Mouse (Mus musculus) skeletal muscle tissue, postnatal 0 days (tissue): ENCODE data around the gene Ap1m2. TPM values are rescaled to one million over a fixed set of nuclear protein-coding genes. Genes with fewer than 3 reads are reported as not detected.

Experiments used
- polyA plus RNA-seq: library from polyadenylated mRNA; unstranded; fragments of >200 nt; fragmentation: Nextera tagmentation; extraction: Ambion mirVana; gene quantifications from 2 replicates; pipeline ENCODE4 v1.2.1, GENCODE M21; 2015

Ap1m2 gene
- polyA plus RNA-seq = 0.83 TPM in 1 of 2 replicates, not detected in the other

DNA sequence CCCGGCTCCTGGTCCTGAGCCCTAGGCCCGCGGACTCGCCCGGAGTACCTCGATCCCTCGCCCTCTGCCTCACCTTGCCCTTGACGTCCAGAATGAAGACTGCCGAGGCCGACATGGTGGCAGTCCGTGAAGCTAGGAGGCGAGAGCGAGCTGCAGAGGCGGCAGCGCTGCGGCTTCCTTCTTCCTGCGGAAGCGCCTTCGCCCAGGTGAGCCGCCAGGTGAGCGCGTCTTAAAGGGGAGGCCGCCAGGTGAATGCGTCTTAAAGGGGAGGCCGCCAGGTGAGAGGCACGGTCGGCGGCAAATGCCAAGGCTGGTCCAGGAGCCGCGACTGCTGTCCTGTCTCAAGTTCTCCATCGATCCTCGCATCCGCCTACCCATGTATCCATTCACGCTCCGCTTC lies at the start of gene Ap1m2:
Gene Ap1m2, minus strand, starts transcription at position 204 of the 400 bp plus-strand sequence.

GRCm38 (mm10) chr9:21320619-21321512 lies 8.7 kb upstream of the Ap1m2 start, which contains the start of gene Slc44a2:
Gene Slc44a2 (plus strand): TSS chr9:21320698.

GRCm38 (mm10) chr9:21291022-21291787 lies 20.9 kb downstream of the Ap1m2 start, which contains the start of gene Cdkn2d:
Gene Cdkn2d (minus strand): TSS chr9:21291407.

GRCm38 (mm10) chr9:21287571-21288402 lies 24.4 kb downstream of the Ap1m2 start, which contains the start of gene Kri1:
Gene Kri1 (minus strand): TSS chr9:21287969.

DNA sequence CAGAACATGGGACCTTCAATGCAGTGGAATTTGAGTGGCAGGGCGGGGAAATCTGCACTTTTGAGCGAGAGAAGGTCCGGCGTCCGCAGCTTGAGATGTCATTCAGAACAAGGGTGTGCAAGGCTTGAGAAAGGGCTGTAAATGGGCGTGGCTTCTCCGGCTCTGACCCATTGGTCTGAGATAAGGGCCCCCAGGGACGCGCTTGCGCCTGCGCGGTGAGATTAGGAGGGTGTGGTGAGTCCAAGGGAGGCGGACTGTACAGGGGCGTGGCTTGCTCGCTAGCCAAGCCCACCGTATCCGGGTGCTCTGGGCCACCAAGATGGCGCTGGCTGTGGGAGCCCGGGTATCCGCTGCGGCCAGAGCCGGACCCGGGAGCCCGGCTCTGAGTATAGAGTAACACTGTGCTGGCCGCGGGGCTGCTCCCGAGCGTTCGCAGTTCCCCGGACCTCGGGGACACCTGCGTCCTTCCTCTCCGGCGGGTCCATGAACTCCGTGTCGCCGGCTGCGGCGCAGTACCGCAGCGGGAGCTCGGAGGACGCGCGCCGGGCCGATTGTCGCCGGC lies 47.1 kb downstream of the Ap1m2 start, which contains the start of gene Atg4d:
Gene Atg4d, plus strand, starts transcription at position 294 of the 562 bp plus-strand sequence.

GRCm38 (mm10) chr9:21248326-21248725 lies 63.8 kb downstream of the Ap1m2 start, which contains the start of gene S1pr5:
Gene S1pr5 (minus strand): TSS chr9:21248443.

Other genes starting within 250 kb of the Ap1m2 start
- 0.54 TPM in 1 of 2 replicates, not detected in the other for gene Zglp1, start 245.2 kb downstream of the Ap1m2 start, polyA plus RNA-seq
- gene Gm49373, start 239.2 kb downstream of the Ap1m2 start, polyA plus RNA-seq = 0.09 and 0.21 TPM in 2 replicates
- gene Fdx1l, start 238.7 kb downstream of the Ap1m2 start, polyA plus RNA-seq = 46.8 and 48.7 TPM in 2 replicates
- 0.76 and 0.97 TPM in 2 replicates for gene Gm38431, start 220.3 kb downstream of the Ap1m2 start, polyA plus RNA-seq
- 13.1 and 16.3 TPM in 2 replicates for gene Raver1, start 220.3 kb downstream of the Ap1m2 start, polyA plus RNA-seq
- 6.3 and 6.6 TPM in 2 replicates for gene Tyk2, start 181.1 kb downstream of the Ap1m2 start, polyA plus RNA-seq
- 145 and 165 TPM in 2 replicates for gene Cdc37, start 162.4 kb downstream of the Ap1m2 start, polyA plus RNA-seq
- gene Pde4a, start 146.6 kb downstream of the Ap1m2 start, polyA plus RNA-seq = 6.5 and 7.2 TPM in 2 replicates
- gene Keap1, start 73.0 kb downstream of the Ap1m2 start, polyA plus RNA-seq = 53.3 and 55.3 TPM in 2 replicates
- gene S1pr5, start 63.9 kb downstream of the Ap1m2 start, polyA plus RNA-seq = 0.09 and 0.57 TPM in 2 replicates
- gene Atg4d, start 47.0 kb downstream of the Ap1m2 start, polyA plus RNA-seq = 29.1 and 32.1 TPM in 2 replicates
- gene Kri1, start 24.4 kb downstream of the Ap1m2 start, polyA plus RNA-seq = 7.5 and 9.2 TPM in 2 replicates
- gene Cdkn2d, start 20.9 kb downstream of the Ap1m2 start, polyA plus RNA-seq = 51.6 and 53.4 TPM in 2 replicates
- 94.4 and 107 TPM in 2 replicates for gene Slc44a2, start 8.4 kb upstream of the Ap1m2 start, polyA plus RNA-seq
- 48.0 and 52.6 TPM in 2 replicates for gene Ilf3, start 55.5 kb upstream of the Ap1m2 start, polyA plus RNA-seq
- 17.6 and 18.9 TPM in 2 replicates for gene Qtrt1, start 99.5 kb upstream of the Ap1m2 start, polyA plus RNA-seq
- 50.4 and 52.2 TPM in 2 replicates for gene Dnm2, start 112.6 kb upstream of the Ap1m2 start, polyA plus RNA-seq
- 79.0 and 80.6 TPM in 2 replicates for gene Tmed1, start 197.9 kb upstream of the Ap1m2 start, polyA plus RNA-seq
- 2.9 and 3.2 TPM in 2 replicates for gene AB124611, start 213.8 kb upstream of the Ap1m2 start, polyA plus RNA-seq
- 15.5 and 20.1 TPM in 2 replicates for gene Carm1, start 234.6 kb upstream of the Ap1m2 start, polyA plus RNA-seq